Mouse (Mus musculus) stomach, embryonic 15.5 days (tissue): ENCODE results near the gene Apoh. TPM values are rescaled to one million over a fixed set of nuclear protein-coding genes. Genes with fewer than 3 reads are reported as not detected.

Experiments
- ATAC-seq: fragments of 200-750 bp; cut with Nextera tagmentation; 2 replicates; pipeline ENCODE4 v1.8.0; 2017; ENCODE audit warnings: low read depth, moderate number of reproducible peaks, moderate TSS enrichment; ENCODE audit not compliant: insufficient read depth, low FRiP score
- H3K27ac ChIP-seq: fragments of 300-500 bp; sonication (generic); 2 replicates; pipeline ENCODE4 v1.5.1; 2015; ENCODE audit warnings: mild to moderate bottlenecking, inconsistent platforms
- H3K27me3 ChIP-seq: fragments of 300-500 bp; sonication (generic); replicated peaks from 2 replicates; pipeline ENCODE4 v1.6.1; 2015; ENCODE audit warnings: inconsistent platforms
- H3K36me3 ChIP-seq: fragments of 300-500 bp; sonication (generic); 2 replicates; pipeline ENCODE4 v1.6.1; 2015; ENCODE audit warnings: inconsistent platforms
- H3K4me1 ChIP-seq: fragments of 300-500 bp; sonication (generic); 2 replicates; pipeline ENCODE4 v1.6.1; 2015; ENCODE audit warnings: inconsistent platforms
- H3K4me2 ChIP-seq: fragments of 300-500 bp; sonication (generic); 2 replicates; pipeline ENCODE4 v1.6.1; 2015; ENCODE audit warnings: mild to moderate bottlenecking, inconsistent platforms
- H3K4me3 ChIP-seq: fragments of 300-500 bp; sonication (generic); replicated peaks from 2 replicates; pipeline ENCODE4 v1.5.1; 2015; ENCODE audit warnings: inconsistent platforms
- H3K9ac ChIP-seq: fragments of 300-500 bp; sonication (generic); 2 replicates; pipeline ENCODE4 v1.6.1; 2015; ENCODE audit warnings: inconsistent platforms
- H3K9me3 ChIP-seq: fragments of 300-500 bp; sonication (generic); 2 replicates; pipeline ENCODE4 v1.6.1; 2016; ENCODE audit warnings: inconsistent platforms
- WGBS: fragments of 180-500 bp; shearing (Covaris S2); methylation state at CpG from one replicate; pipeline ENCODE4 v1.1.7; 2015; 5-methylcytosine and 5-hydroxymethylcytosine counted together
- polyA plus RNA-seq: library from polyadenylated mRNA; unstranded; fragments of >200 nt; fragmentation: Nextera tagmentation; extraction: Ambion mirVana; gene quantifications from 2 replicates; pipeline ENCODE4 v1.2.1, GENCODE M21; 2015

Apoh gene
- 8.4 and 29.2 TPM in 2 replicates for polyA plus RNA-seq

GRCm38 (mm10) chr11:108342781-108343768 is at the start of gene Apoh:
Gene Apoh (plus strand): TSS chr11:108343354.
- Histone ChIP-seq H3K9me3 (no peaks in the 10 kb centered on the region), H3K27me3 (no peaks in the 10 kb centered on the region), H3K4me2 (peak within 1 kb of the TSS; percentile 97), H3K27ac (peak within 1 kb of the TSS; percentile 79), H3K9ac (peak within 1 kb of the TSS; percentile 76), H3K36me3 (no peaks in the 10 kb centered on the region), H3K4me1 (peaks cover 9% of the 10 kb centered on the region; the same call in 1 of the 2 replicates), H3K4me3 (peak within 1 kb of the TSS; percentile 80)
- ATAC-seq: peak; percentile 34; the same call in 1 of the 2 replicates
- under 1% methylated on average over 73 of the region's 75 CpGs for WGBS

- Histone ChIP-seq H3K27ac (no peak overlapping the region), H3K4me2 (no peak overlapping the region), H3K4me3 (no peak overlapping the region), H3K4me1 (no peaks in the 10 kb centered on the region), H3K27me3 (no peaks in the 10 kb centered on the region), H3K9ac (no peak overlapping the region), H3K9me3 (no peaks in the 10 kb centered on the region), H3K36me3 (no peaks in the 10 kb centered on the region)
- WGBS: 67% methylated on average over 3 of the region's 3 CpGs
- no peak for ATAC-seq
Observed at GRCm38 (mm10) chr11:108293843-108294242, 49.3 kb upstream of the Apoh start.

GRCm38 (mm10) chr11:108294305-108294813 is 48.8 kb upstream of the Apoh start:
- H3K9me3 ChIP-seq: no peaks in the 10 kb centered on the region
- H3K4me3 ChIP-seq: no peak overlapping the region
- H3K27me3 ChIP-seq: no peaks in the 10 kb centered on the region
- no peak overlapping the region for H3K9ac ChIP-seq
- no peaks in the 10 kb centered on the region for H3K36me3 ChIP-seq
- H3K4me1 ChIP-seq: no peaks in the 10 kb centered on the region
- H3K27ac ChIP-seq: no peak overlapping the region
- no peak for ATAC-seq
- WGBS: 85% methylated on average over 12 of the region's 12 CpGs
- no peak overlapping the region for H3K4me2 ChIP-seq

GRCm38 (mm10) chr11:108295373-108295772 is 47.8 kb upstream of the Apoh start:
- Histone ChIP-seq H3K4me2 (no peak overlapping the region), H3K36me3 (no peaks in the 10 kb centered on the region), H3K27me3 (no peaks in the 10 kb centered on the region), H3K9ac (no peak overlapping the region), H3K27ac (no peak overlapping the region), H3K4me3 (no peak overlapping the region), H3K9me3 (no peaks in the 10 kb centered on the region), H3K4me1 (0 out of 2 replicates have a peak, but pooled peaks cover 5% of the 10 kb centered on the region)
- ATAC-seq: no peak

GRCm38 (mm10) chr11:108297956-108298355 is 45.2 kb upstream of the Apoh start:
- Histone ChIP-seq H3K9me3 (no peaks in the 10 kb centered on the region), H3K27ac (no peak overlapping the region), H3K4me2 (no peak overlapping the region), H3K36me3 (no peaks in the 10 kb centered on the region), H3K4me3 (no peak overlapping the region), H3K4me1 (0 out of 2 replicates have a peak, but pooled peaks cover 10% of the 10 kb centered on the region), H3K9ac (no peak overlapping the region), H3K27me3 (no peaks in the 10 kb centered on the region)
- 68% methylated on average over 8 of the region's 8 CpGs for WGBS
- ATAC-seq: no peak

GRCm38 (mm10) chr11:108299913-108300312 is 43.2 kb upstream of the Apoh start:
- Histone ChIP-seq H3K27me3 (no peaks in the 10 kb centered on the region), H3K4me1 (0 out of 2 replicates have a peak, but pooled peaks cover 10% of the 10 kb centered on the region), H3K4me3 (no peak overlapping the region), H3K27ac (no peak overlapping the region), H3K9me3 (no peaks in the 10 kb centered on the region), H3K9ac (no peak overlapping the region), H3K4me2 (no peak overlapping the region; the same call in 1 of the 2 replicates), H3K36me3 (no peaks in the 10 kb centered on the region)
- ATAC-seq: no peak
- WGBS: 69% methylated on average over 10 of the region's 10 CpGs

- H3K4me3 ChIP-seq: no peak overlapping the region
- H3K4me2 ChIP-seq: no peak overlapping the region
- no peaks in the 10 kb centered on the region for H3K36me3 ChIP-seq
- no peak overlapping the region for H3K9ac ChIP-seq
- no peak for ATAC-seq
- H3K9me3 ChIP-seq: no peaks in the 10 kb centered on the region
- 0 out of 2 replicates have a peak, but pooled peaks cover 10% of the 10 kb centered on the region for H3K4me1 ChIP-seq
- no peak overlapping the region for H3K27ac ChIP-seq
- 92% methylated on average over 1 of the region's 1 CpGs for WGBS
- no peaks in the 10 kb centered on the region for H3K27me3 ChIP-seq
Observed at GRCm38 (mm10) chr11:108300443-108300842, 42.7 kb upstream of the Apoh start.

GRCm38 (mm10) chr11:108301036-108301435 is 42.1 kb upstream of the Apoh start:
- 89% methylated on average over 6 of the region's 6 CpGs for WGBS
- ATAC-seq: no peak
- no peak overlapping the region for H3K4me3 ChIP-seq
- H3K4me2 ChIP-seq: no peak overlapping the region
- H3K9ac ChIP-seq: no peak overlapping the region
- no peaks in the 10 kb centered on the region for H3K36me3 ChIP-seq
- no peak overlapping the region for H3K27ac ChIP-seq
- H3K9me3 ChIP-seq: no peaks in the 10 kb centered on the region
- H3K4me1 ChIP-seq: 0 out of 2 replicates have a peak, but pooled peaks cover 10% of the 10 kb centered on the region
- H3K27me3 ChIP-seq: no peaks in the 10 kb centered on the region

GRCm38 (mm10) chr11:108301796-108302490 is 41.2 kb upstream of the Apoh start:
- no peak for ATAC-seq
- Histone ChIP-seq H3K4me3 (no peak overlapping the region), H3K27me3 (no peaks in the 10 kb centered on the region), H3K9me3 (no peaks in the 10 kb centered on the region), H3K27ac (no peak overlapping the region), H3K4me1 (0 out of 2 replicates have a peak, but pooled peaks cover 10% of the 10 kb centered on the region), H3K4me2 (no peak overlapping the region), H3K36me3 (no peaks in the 10 kb centered on the region), H3K9ac (no peak overlapping the region)
- WGBS: 77% methylated on average over 10 of the region's 10 CpGs

- no peak overlapping the region for H3K4me2 ChIP-seq
- H3K27ac ChIP-seq: no peak overlapping the region; the same call in 1 of the 2 replicates
- 83% methylated on average over 4 of the region's 4 CpGs for WGBS
Observed at GRCm38 (mm10) chr11:108303787-108304186, 39.4 kb upstream of the Apoh start.

GRCm38 (mm10) chr11:108307258-108307657 is 35.9 kb upstream of the Apoh start:
- peak overlapping the region; percentile 4; the same call in 1 of the 2 replicates for H3K27ac ChIP-seq
- H3K27me3 ChIP-seq: no peaks in the 10 kb centered on the region
- H3K4me1 ChIP-seq: 0 out of 2 replicates have a peak, but pooled peaks cover 3% of the 10 kb centered on the region
- no peak overlapping the region for H3K4me2 ChIP-seq
- WGBS: 53% methylated on average over 7 of the region's 7 CpGs
- H3K9ac ChIP-seq: no peak overlapping the region
- no peak for ATAC-seq
- H3K4me3 ChIP-seq: no peak overlapping the region
- H3K36me3 ChIP-seq: no peaks in the 10 kb centered on the region
- H3K9me3 ChIP-seq: no peaks in the 10 kb centered on the region

More at GRCm38 (mm10) chr11:108303787-108304186, 39.4 kb upstream of the Apoh start:
- no peaks in the 10 kb centered on the region for H3K27me3 ChIP-seq
- H3K4me1 ChIP-seq: 0 out of 2 replicates have a peak, but pooled peaks cover 10% of the 10 kb centered on the region
- no peak overlapping the region for H3K4me3 ChIP-seq
- H3K9ac ChIP-seq: no peak overlapping the region
- no peak for ATAC-seq
- no peaks in the 10 kb centered on the region for H3K9me3 ChIP-seq
- no peaks in the 10 kb centered on the region for H3K36me3 ChIP-seq
